Mouse (Mus musculus): Measurements from ENCODE around the gene Gpr1.
"Not testable (repeated sequence)": the region's sequence is repeated elsewhere in the genome, so short reads cannot be mapped to it uniquely, and the experiment has no call there.

Gene Gpr1

GRCm38 (mm10) chr1:63219277-63219676 is 4.9 kb upstream of the Gpr1 start:
- DNase-seq (ENCODE audit: low read depth, low spot score) = no peak

GRCm38 (mm10) chr1:63214631-63215030 is 288 bp upstream of the Gpr1 start:
- DNase-seq (ENCODE audit: low read depth, low spot score) = no peak

DNA sequence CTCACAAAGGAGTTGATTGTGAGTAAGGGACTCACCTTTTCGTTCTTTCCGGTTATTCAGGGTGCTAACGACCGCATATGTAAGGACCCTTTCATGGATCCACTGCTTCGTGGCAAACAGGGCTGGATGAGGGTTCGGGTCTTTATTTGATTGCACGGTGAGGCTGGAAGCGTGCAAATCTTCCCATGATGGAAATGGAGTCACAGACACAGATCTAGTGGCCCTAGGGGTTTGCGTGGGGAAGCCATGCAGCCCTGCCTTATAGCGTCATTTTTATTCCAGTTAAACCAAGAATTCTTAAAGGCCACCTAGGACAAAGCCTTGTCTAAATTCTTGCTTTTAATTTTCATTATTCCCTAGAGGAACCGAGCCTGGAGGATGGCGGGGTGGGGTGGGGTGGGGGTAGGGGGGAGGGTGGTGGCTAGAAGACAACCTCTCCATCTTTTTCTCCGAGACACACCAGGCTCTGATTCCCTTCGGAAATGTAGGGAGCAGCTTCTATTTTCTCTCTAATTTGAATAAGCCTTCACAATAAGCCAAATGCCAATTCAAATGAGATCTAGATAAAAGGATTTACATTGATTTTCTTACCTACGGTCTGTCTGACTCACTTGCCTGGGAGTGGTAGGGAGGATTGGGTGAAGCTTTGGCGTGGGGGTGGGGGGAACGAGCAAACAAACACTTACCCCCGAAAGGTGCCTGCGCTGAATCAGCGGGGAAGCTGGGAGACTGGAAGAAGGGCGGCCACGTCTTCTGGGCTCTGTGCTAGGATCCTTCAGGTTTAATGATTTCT is 669 bp downstream of the Gpr1 start:
- DNase-seq (ENCODE audit: low read depth, low spot score) = no peak

DNA sequence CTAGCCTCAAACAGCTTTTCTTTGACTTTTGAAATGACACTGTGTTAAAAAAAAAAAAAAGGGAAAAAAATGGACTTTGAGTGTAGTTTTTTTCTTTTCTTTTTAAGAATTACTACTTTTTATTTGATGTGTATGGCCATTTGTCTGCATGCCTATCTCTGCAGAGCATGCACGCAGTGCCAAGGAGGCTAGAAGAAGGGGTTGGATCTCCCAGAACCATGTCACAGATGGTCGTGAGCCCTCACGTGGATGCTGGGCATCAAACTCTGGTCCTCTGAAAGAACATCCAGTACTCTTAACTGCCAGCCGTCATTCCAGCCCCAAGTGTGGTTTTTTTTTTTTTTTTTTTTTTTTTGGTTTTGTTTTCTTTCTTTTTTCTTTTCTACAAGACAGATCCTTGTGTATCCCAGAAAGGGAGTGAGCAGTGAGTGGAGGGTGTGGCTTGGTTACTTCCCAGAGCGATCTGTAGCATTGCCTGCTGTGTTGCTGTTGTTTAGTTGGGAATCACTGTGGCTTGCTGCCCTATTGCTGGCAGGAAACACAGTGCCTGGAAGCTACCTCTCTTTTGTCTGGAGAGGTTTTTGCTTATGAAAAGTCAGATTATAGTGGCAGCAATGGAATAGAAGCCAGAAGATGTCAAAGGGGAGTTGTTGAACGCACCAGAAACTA is 4.3 kb downstream of the Gpr1 start:
- no peak for DNase-seq (ENCODE audit: low read depth, low spot score)

DNA sequence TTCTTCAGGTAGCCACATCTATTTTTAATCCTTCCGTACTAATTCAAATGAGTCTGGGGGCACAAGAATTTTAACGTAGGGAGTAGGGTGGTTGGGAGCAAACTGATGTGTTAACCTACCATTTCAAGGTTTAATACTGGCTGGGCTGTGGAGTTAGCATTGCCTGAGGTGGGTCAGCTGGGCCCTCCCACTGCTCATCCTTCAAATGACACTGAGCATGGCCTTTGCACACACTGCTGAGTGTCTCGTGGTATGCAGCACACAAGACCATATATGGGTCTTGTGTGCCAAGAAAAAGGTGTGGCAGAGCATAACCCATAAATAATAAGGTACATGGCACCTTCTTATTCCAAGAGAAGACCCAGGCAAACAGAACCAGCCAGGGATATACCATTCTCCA is 6.7 kb downstream of the Gpr1 start:
- no peak for DNase-seq (ENCODE audit: low read depth, low spot score)

GRCm38 (mm10) chr1:63204660-63205394 is 9.5 kb downstream of the Gpr1 start:
- DNase-seq (ENCODE audit: low read depth, low spot score) = no peak

GRCm38 (mm10) chr1:63203950-63204659 is 10.2 kb downstream of the Gpr1 start:
- DNase-seq (ENCODE audit: low read depth, low spot score) = no peak

DNA sequence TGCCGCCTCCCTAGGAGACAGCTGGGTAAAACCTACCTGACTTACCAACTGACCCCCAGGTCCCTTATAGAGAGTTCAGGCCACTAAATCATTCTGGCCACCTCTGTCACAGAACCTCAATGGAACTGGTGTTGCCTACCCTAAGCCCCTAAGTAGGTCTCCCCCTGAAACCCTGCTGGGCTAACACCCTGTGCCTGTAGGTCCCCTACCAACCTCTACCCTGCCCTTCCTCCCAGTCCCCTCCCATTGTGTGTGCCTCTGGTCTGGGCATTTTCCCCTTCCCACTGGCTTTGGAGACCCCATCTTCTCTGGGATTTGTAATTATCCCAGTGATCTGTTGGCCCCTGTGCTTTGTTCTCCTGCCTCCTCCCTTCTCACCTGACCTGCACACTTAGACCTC is 10.9 kb downstream of the Gpr1 start:
- no peak for DNase-seq (ENCODE audit: low read depth, low spot score)

GRCm38 (mm10) chr1:63201672-63202071 is 12.7 kb downstream of the Gpr1 start:
- no peak for DNase-seq (ENCODE audit: low read depth, low spot score)

GRCm38 (mm10) chr1:63200322-63200721 is 14.0 kb downstream of the Gpr1 start:
- DNase-seq (ENCODE audit: low read depth, low spot score) = no peak

GRCm38 (mm10) chr1:63199387-63199786 is 15.0 kb downstream of the Gpr1 start:
- no peak for DNase-seq (ENCODE audit: low read depth, low spot score)

GRCm38 (mm10) chr1:63195848-63196512 is 18.4 kb downstream of the Gpr1 start:
- no peak for DNase-seq (ENCODE audit: low read depth, low spot score)

- no peak for DNase-seq (ENCODE audit: low read depth, low spot score)
Observed at GRCm38 (mm10) chr1:63192306-63193065, 21.9 kb downstream of the Gpr1 start.

DNA sequence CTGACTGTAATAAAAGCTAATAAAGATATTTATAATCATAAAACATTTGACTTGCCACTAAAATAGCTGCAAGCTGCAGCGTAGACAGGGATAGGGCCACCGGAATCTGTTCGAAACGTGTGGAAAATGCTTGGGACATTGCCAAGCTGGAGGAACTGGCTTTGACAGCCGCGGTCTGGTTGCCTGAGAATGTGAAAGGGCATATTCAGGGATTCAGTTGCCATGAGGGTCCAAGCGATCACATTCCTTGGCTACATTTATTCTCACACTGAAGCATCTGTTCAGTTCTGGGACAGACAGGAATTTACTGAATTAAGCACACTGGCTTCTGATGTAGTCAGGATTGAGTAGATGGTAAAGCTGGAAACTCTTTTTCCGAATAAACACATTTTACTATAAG is 23.5 kb downstream of the Gpr1 start:
- no peak for DNase-seq (ENCODE audit: low read depth, low spot score)

GRCm38 (mm10) chr1:63188536-63188935 is 25.8 kb downstream of the Gpr1 start:
- no peak for DNase-seq (ENCODE audit: low read depth, low spot score)

DNA sequence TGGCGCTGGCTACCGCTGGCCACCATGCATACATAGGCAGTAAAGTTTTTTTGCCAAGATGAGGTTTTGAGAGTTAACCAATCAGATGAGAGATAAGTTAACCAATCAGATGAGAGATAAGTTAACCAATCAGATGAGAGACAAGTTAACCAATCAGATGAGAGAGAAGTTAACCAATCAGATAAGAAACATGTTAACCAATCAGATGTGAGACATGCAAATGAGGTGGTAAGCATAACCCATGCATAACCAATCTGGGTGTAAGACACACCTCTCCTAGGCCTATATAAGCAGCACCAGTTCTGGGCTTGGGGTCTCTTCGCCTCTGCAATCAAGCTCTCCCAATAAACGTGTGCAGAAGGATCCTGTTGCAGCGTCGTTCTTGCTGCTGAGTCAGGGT is 28.9 kb downstream of the Gpr1 start:
- DNase-seq (ENCODE audit: low read depth, low spot score) = not testable (repeated sequence)

GRCm38 (mm10) chr1:63182636-63183270 is 31.6 kb downstream of the Gpr1 start:
- no peak for DNase-seq (ENCODE audit: low read depth, low spot score)

DNA sequence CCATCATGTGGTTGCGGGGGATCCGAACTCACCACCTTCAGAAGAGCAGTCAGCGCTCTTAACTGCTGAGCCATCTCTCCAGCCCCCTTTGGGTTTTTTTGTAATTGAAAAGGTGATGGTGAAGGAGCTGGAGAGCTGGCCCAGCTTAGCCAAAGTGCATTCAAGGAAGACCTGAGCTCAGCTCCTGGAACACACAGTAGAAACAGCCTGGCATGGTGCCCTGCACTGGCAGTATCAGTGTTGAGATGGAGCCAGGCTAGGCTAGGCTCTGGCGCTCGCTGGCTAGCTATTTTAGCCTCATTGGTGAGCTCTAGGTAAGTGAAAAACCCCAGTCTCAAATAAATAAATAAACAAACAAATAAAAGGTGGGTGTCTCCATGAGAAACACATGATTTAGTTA is 32.1 kb downstream of the Gpr1 start:
- no peak for DNase-seq (ENCODE audit: low read depth, low spot score)

GRCm38 (mm10) chr1:63181480-63181879 is 32.9 kb downstream of the Gpr1 start:
- no peak for DNase-seq (ENCODE audit: low read depth, low spot score)

DNA sequence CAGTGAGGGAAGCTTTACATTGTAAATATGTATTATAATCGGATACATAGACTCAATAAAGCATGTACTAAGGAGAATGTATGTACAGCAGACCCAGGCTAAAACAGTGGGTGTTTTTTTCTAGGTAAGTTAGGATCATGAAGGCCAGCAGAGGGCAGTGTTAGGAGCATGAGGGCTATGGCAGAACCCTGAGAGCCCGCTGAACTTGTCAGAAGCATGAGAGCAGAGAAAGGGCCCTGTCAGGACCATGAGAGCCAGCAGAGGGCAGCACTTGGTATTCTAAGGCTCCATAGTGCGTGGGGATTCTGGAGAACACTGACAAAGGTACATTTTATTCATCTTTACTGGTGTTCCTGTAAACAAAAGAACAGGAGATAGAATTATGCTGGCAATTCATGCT is 33.3 kb downstream of the Gpr1 start:
- peak; percentile 93 for DNase-seq (ENCODE audit: low read depth, low spot score)

Measured in retina, postnatal 7 days (tissue).